Mouse (Mus musculus): ENCODE data around the gene Zdhhc22.

Zdhhc22 gene

GRCm38 (mm10) chr12:86941173-86941572 lies 49.1 kb downstream of the Zdhhc22 start:
- TF ChIP-seq GATA4 (IDR thresholded peaks at IDR 0.05; ENCODE audit: insufficient replicate concordance, low read length): no peak

DNA sequence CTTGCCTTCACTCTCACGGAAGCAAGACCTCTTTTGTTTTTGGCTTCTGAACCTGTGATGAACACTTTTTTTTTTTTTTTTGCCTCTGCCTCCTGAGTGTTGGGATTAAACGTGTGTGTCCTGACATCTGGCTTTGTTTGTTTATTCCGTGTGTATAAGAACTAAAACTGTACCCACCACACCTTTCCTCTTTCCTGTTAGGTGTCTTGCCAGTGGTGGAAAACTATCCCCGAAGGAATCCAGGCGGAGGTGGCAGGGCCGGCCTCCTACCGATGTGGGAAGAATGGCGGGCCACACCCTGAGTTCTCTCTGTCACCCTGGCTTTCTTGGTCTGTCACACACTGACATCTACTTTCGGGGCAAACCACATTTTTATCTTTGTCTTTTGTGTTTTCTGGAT lies 51.7 kb downstream of the Zdhhc22 start:
- TF ChIP-seq GATA4 (IDR thresholded peaks at IDR 0.05; ENCODE audit: insufficient replicate concordance, low read length): no peak

GRCm38 (mm10) chr12:86936587-86937343 lies 53.5 kb downstream of the Zdhhc22 start:
- no peak for TF ChIP-seq GATA4 (IDR thresholded peaks at IDR 0.05; ENCODE audit: insufficient replicate concordance, low read length)

DNA sequence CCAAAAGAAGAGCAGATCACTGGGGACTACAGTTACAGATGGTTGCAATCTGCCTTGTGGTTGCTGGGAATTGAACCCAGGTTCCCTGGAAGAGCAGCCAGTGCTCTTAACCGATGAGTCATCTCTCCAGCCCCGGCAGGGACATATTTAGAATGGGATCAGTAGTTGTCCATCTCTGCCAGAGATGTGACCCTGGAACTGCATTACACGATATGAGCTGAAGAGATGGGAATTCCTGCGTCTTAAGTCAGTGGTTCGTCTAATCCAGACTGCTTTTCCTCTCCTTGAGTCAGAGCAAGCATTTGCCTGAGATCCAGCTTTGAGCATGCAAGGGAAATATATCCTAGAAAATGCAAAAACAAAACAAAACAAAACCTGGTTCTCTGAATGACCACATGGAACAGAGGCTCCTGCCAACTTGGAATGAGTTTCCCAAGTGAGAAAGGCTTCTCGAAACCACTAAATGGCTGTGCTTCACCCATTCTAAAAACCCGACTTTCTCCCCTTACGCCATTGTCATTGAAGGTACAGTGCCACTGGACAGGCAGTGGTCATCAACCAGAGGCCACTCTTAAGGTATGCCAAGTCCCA lies 54.4 kb downstream of the Zdhhc22 start:
- TF ChIP-seq GATA4 (IDR thresholded peaks at IDR 0.05; ENCODE audit: insufficient replicate concordance, low read length): no peak

DNA sequence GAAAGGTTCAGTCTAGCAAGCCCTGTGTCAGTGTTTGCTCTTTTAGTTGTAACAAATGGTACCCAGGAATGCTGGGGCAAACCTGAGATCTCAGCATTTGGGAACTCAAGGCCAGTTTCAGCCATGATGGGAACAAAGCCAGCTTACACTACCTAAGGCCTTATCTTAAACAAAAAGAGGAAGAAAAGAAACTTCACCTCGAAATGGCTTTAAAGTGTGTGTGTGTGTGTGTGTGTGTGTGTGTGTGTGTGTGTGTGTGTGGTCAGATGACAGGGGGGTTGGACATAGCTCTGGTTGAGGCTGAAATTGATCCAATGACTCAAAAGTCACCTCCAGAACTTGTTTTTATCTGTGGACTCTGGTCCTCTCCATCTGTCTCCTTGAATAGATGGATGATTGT lies 55.5 kb downstream of the Zdhhc22 start:
- TF ChIP-seq GATA4 (IDR thresholded peaks at IDR 0.05; ENCODE audit: insufficient replicate concordance, low read length): no peak

- no peak for TF ChIP-seq GATA4 (IDR thresholded peaks at IDR 0.05; ENCODE audit: insufficient replicate concordance, low read length)
Observed at GRCm38 (mm10) chr12:86932575-86932952, 57.7 kb downstream of the Zdhhc22 start.

DNA sequence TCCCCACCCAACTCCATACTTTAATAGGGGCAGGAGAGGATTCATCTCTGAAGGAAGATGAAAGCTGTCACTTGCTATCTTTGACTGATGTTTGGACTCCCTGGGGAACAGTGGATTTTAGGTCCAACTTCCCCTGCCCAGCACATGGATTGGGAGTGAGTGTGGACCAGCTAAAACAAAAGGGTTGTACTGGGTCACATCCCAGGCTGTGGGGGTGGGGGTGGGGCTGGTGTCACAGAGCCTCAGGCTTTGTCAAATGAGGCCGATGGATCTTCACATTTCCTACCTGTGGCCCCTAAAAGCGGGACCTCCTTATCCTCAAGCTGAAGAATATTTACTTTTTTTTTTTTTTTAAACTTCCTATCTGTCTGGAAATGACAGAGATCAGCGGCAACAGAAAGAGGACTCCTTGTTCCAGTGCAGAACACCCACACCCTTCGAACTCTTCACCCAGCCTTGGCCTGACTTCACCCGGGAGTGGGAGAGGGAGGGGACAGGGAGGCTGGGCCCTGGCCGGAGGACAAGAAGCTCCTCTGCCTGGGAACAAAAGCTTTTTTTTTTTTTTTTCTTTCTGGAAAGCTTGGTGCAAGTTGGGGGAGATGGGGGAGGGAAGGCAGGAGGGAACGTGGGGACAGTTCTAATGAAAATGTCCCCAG lies 58.2 kb downstream of the Zdhhc22 start:
- TF ChIP-seq GATA4 (IDR thresholded peaks at IDR 0.05; ENCODE audit: insufficient replicate concordance, low read length): peak; percentile 62; the same call in 1 of the 2 replicates

DNA sequence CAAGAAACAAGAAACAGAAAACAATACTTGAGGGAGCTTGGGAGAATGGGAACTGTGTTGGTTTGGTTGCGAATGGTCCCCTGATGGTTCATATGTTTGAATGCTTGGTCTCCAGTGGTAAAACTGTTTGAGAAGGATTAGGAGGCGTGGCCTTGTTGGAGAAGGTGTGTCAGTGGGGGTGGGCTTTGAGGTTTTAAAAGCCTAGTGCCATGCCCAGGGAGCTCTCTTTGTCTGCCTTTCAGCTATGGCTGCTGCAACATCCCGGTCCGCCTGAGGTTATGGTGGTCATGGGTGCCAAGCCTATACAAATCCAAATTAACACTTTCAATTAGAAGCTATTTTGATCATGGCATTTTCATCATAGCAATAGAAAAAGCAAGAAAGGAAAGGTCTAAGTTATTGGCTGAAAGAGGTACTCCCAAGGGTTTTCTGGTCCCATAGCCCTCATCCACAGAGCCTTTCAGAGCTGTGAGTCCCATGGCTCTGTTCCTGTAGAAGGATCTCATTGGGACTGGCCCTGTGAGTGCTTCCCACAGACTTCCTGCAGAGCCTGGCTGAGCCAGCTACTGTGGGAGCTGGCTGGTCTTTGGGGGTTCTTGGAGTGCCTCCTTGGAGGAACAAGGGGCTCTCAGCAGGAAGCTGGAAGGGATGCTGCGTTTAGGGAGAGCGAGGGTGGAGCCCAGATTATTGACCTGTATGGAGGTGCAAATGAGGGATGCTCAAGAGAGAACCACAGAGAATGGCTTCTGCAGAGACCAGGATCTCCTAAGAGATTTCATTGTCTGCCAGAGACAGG lies 59.1 kb downstream of the Zdhhc22 start:
- TF ChIP-seq GATA4 (IDR thresholded peaks at IDR 0.05; ENCODE audit: insufficient replicate concordance, low read length): no peak

Measured in liver, adult (tissue).